Mouse (Mus musculus): ENCODE measurements at regions not wholly inside any gene's neighbourhood (a gene's known extent, or its start where the extent isn't known, plus 50 kb on each side); places are given as distances from the start of the nearest gene placed in this dataset.

DNA sequence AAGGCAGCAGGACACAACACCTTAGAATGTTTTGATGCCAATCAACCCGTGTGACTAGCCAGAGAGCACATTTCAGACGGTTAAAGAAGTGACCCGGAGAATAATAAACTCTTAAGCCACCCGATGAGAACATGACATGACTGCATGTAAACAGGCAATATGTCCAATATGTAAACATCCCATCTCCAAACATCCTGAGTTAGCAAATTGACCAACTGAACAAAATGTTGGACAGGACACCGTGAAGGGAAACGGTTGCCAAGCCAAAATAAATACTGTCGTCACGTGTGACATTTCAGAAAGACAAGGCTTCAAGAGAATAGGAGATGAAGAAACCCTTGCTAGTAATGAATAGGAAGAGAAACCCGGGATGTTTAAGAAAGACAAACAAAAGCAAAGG, 294.4 kb downstream of the Klf5 start:
- Histone ChIP-seq H3K4me1 (ENCODE audit: control insufficient read depth in 1 of 2, insufficient read depth in 2 of 2, low read length in 2 of 2) (no peaks in the 10 kb centered on the region), H3K9me3 (replicated peaks; ENCODE audit: insufficient read depth, low read length) (no peaks in the 10 kb centered on the region), H3K4me3 (ENCODE audit: control insufficient read depth in 1 of 2, insufficient read depth in 1 of 2, low read depth in 2 of 2, low read length in 2 of 2) (no peak overlapping the region), H3K27me3 (ENCODE audit: control insufficient read depth in 1 of 2, insufficient read depth in 2 of 2, low read length in 2 of 2) (no peaks in the 10 kb centered on the region), H3K36me3 (ENCODE audit: control insufficient read depth in 1 of 2, insufficient read depth in 2 of 2, low read length in 2 of 2) (no peaks in the 10 kb centered on the region), H3K27ac (ENCODE audit: control insufficient read depth, low read depth, low read length) (no peak overlapping the region), H3K79me2 (ENCODE audit: control insufficient read depth, insufficient read depth, low read length, poor library complexity) (no peaks in the 10 kb centered on the region), H3K9ac (ENCODE audit: control insufficient read depth, low read depth, low read length, poor library complexity, severe bottlenecking) (no peak overlapping the region)
- DNase-seq (ENCODE audit: low read depth, low spot score) = no peak
- TF ChIP-seq SMC3 (IDR thresholded peaks at IDR 0.05; ENCODE audit: low read depth, low read length) (no peak), JUND (IDR thresholded peaks at IDR 0.05; ENCODE audit: low read depth, low read length) (no peak), CHD2 (IDR thresholded peaks at IDR 0.05; ENCODE audit: low read length) (no peak), POLR2A (IDR thresholded peaks at IDR 0.05; ENCODE audit: control insufficient read depth in 1 of 2, insufficient read depth in 1 of 2, low read depth in 1 of 2, low read length in 2 of 2, poor library complexity in 1 of 2) (no peak)

DNA sequence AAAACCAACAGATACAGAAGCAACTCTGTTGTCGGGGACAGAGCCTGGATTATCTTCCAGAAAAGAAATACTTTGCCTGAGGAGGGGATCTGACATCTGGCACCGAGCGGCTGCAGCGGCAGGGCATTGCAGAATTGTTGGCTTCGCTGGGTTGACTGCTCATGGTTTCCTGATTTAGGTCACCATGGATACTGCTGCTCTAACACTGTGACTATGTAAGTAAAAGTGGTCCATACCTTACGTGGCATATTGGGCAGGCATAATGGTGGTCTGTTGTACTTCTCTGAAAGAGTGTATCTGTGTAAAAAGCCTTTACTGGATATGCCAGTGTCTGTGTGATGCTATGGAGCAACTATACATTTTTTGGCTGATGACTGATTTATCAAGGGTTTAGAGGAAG, 295.4 kb downstream of the Klf5 start:
- Histone ChIP-seq H3K36me3 (ENCODE audit: control insufficient read depth in 1 of 2, insufficient read depth in 2 of 2, low read length in 2 of 2) (no peaks in the 10 kb centered on the region), H3K4me3 (ENCODE audit: control insufficient read depth in 1 of 2, insufficient read depth in 1 of 2, low read depth in 2 of 2, low read length in 2 of 2) (no peak overlapping the region), H3K27ac (ENCODE audit: control insufficient read depth, low read depth, low read length) (no peak overlapping the region), H3K9me3 (replicated peaks; ENCODE audit: insufficient read depth, low read length) (no peaks in the 10 kb centered on the region), H3K4me1 (ENCODE audit: control insufficient read depth in 1 of 2, insufficient read depth in 2 of 2, low read length in 2 of 2) (no peaks in the 10 kb centered on the region), H3K27me3 (ENCODE audit: control insufficient read depth in 1 of 2, insufficient read depth in 2 of 2, low read length in 2 of 2) (no peaks in the 10 kb centered on the region), H3K79me2 (ENCODE audit: control insufficient read depth, insufficient read depth, low read length, poor library complexity) (no peaks in the 10 kb centered on the region), H3K9ac (ENCODE audit: control insufficient read depth, low read depth, low read length, poor library complexity, severe bottlenecking) (no peak overlapping the region)
- no peak for DNase-seq (ENCODE audit: low read depth, low spot score)
- no peak for TF ChIP-seq E2F4 (IDR thresholded peaks at IDR 0.05; ENCODE audit: borderline replicate concordance, low read depth, low read length)
- TF ChIP-seq MAZ (IDR thresholded peaks at IDR 0.05; ENCODE audit: low read depth, low read length) = no peak
- TF ChIP-seq MYC (IDR thresholded peaks at IDR 0.05; ENCODE audit: low read depth, low read length) = no peak
- no peak for TF ChIP-seq POLR2A (IDR thresholded peaks at IDR 0.05; ENCODE audit: control insufficient read depth in 1 of 2, insufficient read depth in 1 of 2, low read depth in 1 of 2, low read length in 2 of 2, poor library complexity in 1 of 2)
- TF ChIP-seq RAD21 (IDR thresholded peaks at IDR 0.05; ENCODE audit: low read depth, low read length) = no peak
- no peak for TF ChIP-seq CTCF (IDR thresholded peaks at IDR 0.05 in 2 of 3, conservative IDR thresholded peaks at IDR 0.05 in 1 of 3; ENCODE audit: control insufficient read depth in 1 of 3, insufficient read depth in 1 of 3, low read depth in 2 of 3, low read length in 3 of 3, poor library complexity in 1 of 3, severe bottlenecking in 1 of 3)
- TF ChIP-seq ZKSCAN1 (IDR thresholded peaks at IDR 0.05; ENCODE audit: low read depth, low read length) = no peak
- TF ChIP-seq ELF1 (IDR thresholded peaks at IDR 0.05; ENCODE audit: low read depth, low read length) = no peak
- no peak for TF ChIP-seq NELFE (IDR thresholded peaks at IDR 0.05; ENCODE audit: low read depth, low read length)
- no peak for TF ChIP-seq GABPA (IDR thresholded peaks at IDR 0.05; ENCODE audit: low read depth, low read length)
- TF ChIP-seq USF2 (IDR thresholded peaks at IDR 0.05; ENCODE audit: borderline replicate concordance in 1 of 2, insufficient read depth in 1 of 2, low read depth in 1 of 2, low read length in 2 of 2) = no peak
- TF ChIP-seq MYB (IDR thresholded peaks at IDR 0.05; ENCODE audit: low read depth, low read length) = no peak
- TF ChIP-seq TAL1 (IDR thresholded peaks at IDR 0.05; ENCODE audit: low read length) = no peak
- no peak for TF ChIP-seq TBP (IDR thresholded peaks at IDR 0.05; ENCODE audit: low read depth, low read length)
- no peak for TF ChIP-seq POLR2AphosphoS2 (IDR thresholded peaks at IDR 0.05; ENCODE audit: low read length)
- no peak for TF ChIP-seq UBTF (IDR thresholded peaks at IDR 0.05; ENCODE audit: borderline replicate concordance, insufficient read depth, low read depth, low read length)
- TF ChIP-seq GATA1 (IDR thresholded peaks at IDR 0.05; ENCODE audit: low read depth, low read length) = no peak
- TF ChIP-seq ZMIZ1 (IDR thresholded peaks at IDR 0.05; ENCODE audit: low read depth, low read length) = no peak
